Mouse (Mus musculus) activated CD4-positive, CD25-positive, alpha-beta regulatory T cell (primary cell): ENCODE measurements around the gene B020011L13Rik. TPM values are rescaled to one million over a fixed set of nuclear protein-coding genes. Genes with fewer than 3 reads are reported as not detected.

Source experiments
- polyA plus RNA-seq, 2 experiments: library from polyadenylated mRNA; unstranded; fragments of 100-300 nt; shearing (Covaris generic); gene quantifications; one replicate each; pipeline ENCODE4 v1.2.1; 2017

B020011L13Rik gene
- polyA plus RNA-seq = not detected

GRCm38 (mm10) chr1:117780833-117781232 is at the start of gene B020011L13Rik:
B020011L13Rik (plus strand) TSS chr1:117781133.

GRCm38 (mm10) chr1:117829781-117830180 is 48.8 kb downstream of the B020011L13Rik start, which contains the start of gene Gm28360:
Gm28360 (plus strand) TSS chr1:117830081.

Other genes with a start within 250 kb of the B020011L13Rik start
- not detected for gene Gm28363, start 84.0 kb upstream of the B020011L13Rik start, polyA plus RNA-seq
- gene Gm28360, start 48.9 kb downstream of the B020011L13Rik start, polyA plus RNA-seq = not detected
- gene Gm28168, start 146.9 kb downstream of the B020011L13Rik start, polyA plus RNA-seq = under 1 TPM in 1 of 2 experiments, not detected in 1; 0.26 TPM
- under 1 TPM in 1 of 2 experiments, not detected in 1; 0.18 TPM for gene Gm7145, start 184.8 kb downstream of the B020011L13Rik start, polyA plus RNA-seq